Mouse (Mus musculus): ENCODE measurements around the gene Myo16. TPM values are rescaled to one million over a fixed set of nuclear protein-coding genes. Genes with fewer than 3 reads are reported as not detected.

Myo16 gene
- polyA plus RNA-seq, 1 experiment, result 0.12 TPM

- TF ChIP-seq CTCF (IDR thresholded peaks at IDR 0.05; ENCODE audit: borderline replicate concordance, insufficient read depth, low read length) (no peak), POLR2A (IDR thresholded peaks at IDR 0.05; ENCODE audit: low read depth, low read length) (no peak)
- no peak overlapping the region for H3K27ac ChIP-seq (ENCODE audit: insufficient read depth, low read length)
Observed at GRCm38 (mm10) chr8:10538319-10538718, 384.6 kb downstream of the Myo16 start.

GRCm38 (mm10) chr8:10539665-10540064 is 386.0 kb downstream of the Myo16 start:
- no peak overlapping the region for H3K4me3 ChIP-seq (ENCODE audit: insufficient read depth, low read length)
- H3K4me1 ChIP-seq (ENCODE audit: control insufficient read depth, insufficient read depth, low read length), result 0 out of 2 replicates have a peak, but pooled peaks cover 2% of the 10 kb centered on the region
- no peak overlapping the region for H3K27ac ChIP-seq (ENCODE audit: insufficient read depth, low read length)
- TF ChIP-seq POLR2A (IDR thresholded peaks at IDR 0.05; ENCODE audit: low read depth, low read length) (no peak), CTCF (IDR thresholded peaks at IDR 0.05; ENCODE audit: borderline replicate concordance, insufficient read depth, low read length) (no peak)

More at GRCm38 (mm10) chr8:10538319-10538718, 384.6 kb downstream of the Myo16 start:
- H3K4me1 ChIP-seq (ENCODE audit: control insufficient read depth, insufficient read depth, low read length), result 0 out of 2 replicates have a peak, but pooled peaks cover 5% of the 10 kb centered on the region
- no peak overlapping the region for H3K4me3 ChIP-seq (ENCODE audit: insufficient read depth, low read length)

DNA sequence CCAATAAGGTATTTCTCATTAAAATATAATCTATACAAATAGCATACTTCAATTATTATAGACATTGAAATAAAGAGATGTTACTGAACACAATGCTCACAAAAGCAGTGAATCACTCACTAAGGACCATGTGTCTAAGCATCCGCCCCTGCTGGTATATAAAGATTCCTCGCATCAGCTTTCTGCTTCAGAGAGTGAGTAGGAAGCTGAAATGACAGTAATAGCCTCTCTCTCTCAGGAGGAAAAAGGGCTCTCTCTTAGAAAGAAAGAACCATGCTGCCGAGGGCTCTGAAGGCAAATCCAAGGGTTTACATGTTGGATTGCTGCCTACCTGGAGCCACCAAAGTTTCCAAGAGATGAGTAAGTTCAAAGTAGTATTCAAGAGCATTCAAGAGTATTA is 392.2 kb downstream of the Myo16 start:
- Histone ChIP-seq H3K27ac (ENCODE audit: insufficient read depth, low read length) (no peak overlapping the region), H3K4me1 (ENCODE audit: control insufficient read depth, insufficient read depth, low read length) (no peaks in the 10 kb centered on the region), H3K4me3 (ENCODE audit: insufficient read depth, low read length) (no peak overlapping the region)
- TF ChIP-seq POLR2A (IDR thresholded peaks at IDR 0.05; ENCODE audit: low read depth, low read length) (no peak), CTCF (IDR thresholded peaks at IDR 0.05; ENCODE audit: borderline replicate concordance, insufficient read depth, low read length) (no peak)

DNA sequence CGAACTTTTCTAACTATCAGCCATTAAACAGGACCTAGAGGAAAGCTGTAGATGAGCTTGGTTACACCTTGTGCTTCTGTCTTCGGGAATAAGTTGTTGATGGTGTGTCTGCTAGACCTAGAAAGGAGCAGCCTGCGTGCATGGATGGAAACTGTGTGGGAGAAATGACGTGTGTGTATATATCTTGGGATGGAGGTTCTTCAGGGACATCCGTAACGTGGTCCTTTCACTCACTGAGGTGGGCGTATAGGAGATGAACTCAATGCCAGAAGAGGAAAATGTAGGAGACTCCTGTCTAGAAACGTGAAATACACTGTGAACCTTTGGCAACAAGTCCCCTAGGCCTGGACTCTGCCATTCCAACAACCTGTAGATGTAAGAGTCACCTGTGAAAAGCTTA is 392.8 kb downstream of the Myo16 start:
- no peak for TF ChIP-seq POLR2A (IDR thresholded peaks at IDR 0.05; ENCODE audit: low read depth, low read length)
- no peak for TF ChIP-seq CTCF (IDR thresholded peaks at IDR 0.05; ENCODE audit: borderline replicate concordance, insufficient read depth, low read length)
- H3K4me1 ChIP-seq (ENCODE audit: control insufficient read depth, insufficient read depth, low read length), result no peaks in the 10 kb centered on the region
- H3K27ac ChIP-seq (ENCODE audit: insufficient read depth, low read length), result no peak overlapping the region
- no peak overlapping the region for H3K4me3 ChIP-seq (ENCODE audit: insufficient read depth, low read length)

DNA sequence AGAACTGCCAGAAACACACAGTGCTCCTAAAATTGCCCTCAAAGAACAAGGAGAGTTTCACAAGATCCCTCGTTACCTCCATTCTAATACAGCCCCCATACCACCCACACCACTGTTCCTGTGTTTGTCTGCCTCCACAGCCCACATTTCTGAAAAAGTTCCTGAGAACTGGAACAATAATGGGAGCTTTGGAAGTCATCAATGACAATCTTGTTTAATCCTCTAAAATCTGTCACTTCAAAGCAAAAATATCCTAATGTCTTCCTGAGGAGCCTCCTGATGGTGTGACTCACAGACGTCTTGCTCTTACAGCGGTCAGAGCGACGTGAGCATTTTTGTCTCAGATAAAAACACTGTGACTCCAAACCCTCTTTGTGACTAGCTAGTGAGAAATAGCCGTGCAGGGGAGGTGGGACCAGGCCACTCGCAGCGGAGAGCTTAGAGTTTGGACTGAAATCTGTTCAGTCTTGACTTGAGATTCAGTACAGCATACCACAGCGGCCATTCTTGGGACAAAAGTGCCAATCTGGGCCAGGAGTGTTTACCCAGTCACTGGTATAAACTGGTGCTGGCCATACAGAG is 394.4 kb downstream of the Myo16 start:
- no peak overlapping the region for H3K4me3 ChIP-seq (ENCODE audit: insufficient read depth, low read length)
- no peaks in the 10 kb centered on the region for H3K4me1 ChIP-seq (ENCODE audit: control insufficient read depth, insufficient read depth, low read length)
- H3K27ac ChIP-seq (ENCODE audit: insufficient read depth, low read length), result no peak overlapping the region
- TF ChIP-seq CTCF (IDR thresholded peaks at IDR 0.05; ENCODE audit: borderline replicate concordance, insufficient read depth, low read length) (no peak), POLR2A (IDR thresholded peaks at IDR 0.05; ENCODE audit: low read depth, low read length) (no peak)

GRCm38 (mm10) chr8:10549434-10549833 is 395.7 kb downstream of the Myo16 start:
- Histone ChIP-seq H3K4me1 (ENCODE audit: control insufficient read depth, insufficient read depth, low read length) (no peaks in the 10 kb centered on the region), H3K27ac (ENCODE audit: insufficient read depth, low read length) (no peak overlapping the region), H3K4me3 (ENCODE audit: insufficient read depth, low read length) (no peak overlapping the region)
- TF ChIP-seq CTCF (IDR thresholded peaks at IDR 0.05; ENCODE audit: borderline replicate concordance, insufficient read depth, low read length) (no peak), POLR2A (IDR thresholded peaks at IDR 0.05; ENCODE audit: low read depth, low read length) (no peak)

GRCm38 (mm10) chr8:10557961-10558360 is 404.2 kb downstream of the Myo16 start:
- Histone ChIP-seq H3K4me3 (ENCODE audit: insufficient read depth, low read length) (no peak overlapping the region), H3K27ac (ENCODE audit: insufficient read depth, low read length) (no peak overlapping the region), H3K4me1 (ENCODE audit: control insufficient read depth, insufficient read depth, low read length) (no peaks in the 10 kb centered on the region)
- TF ChIP-seq POLR2A (IDR thresholded peaks at IDR 0.05; ENCODE audit: low read depth, low read length), result no peak
- no peak for TF ChIP-seq CTCF (IDR thresholded peaks at IDR 0.05; ENCODE audit: borderline replicate concordance, insufficient read depth, low read length)

GRCm38 (mm10) chr8:10559479-10559878 is 405.8 kb downstream of the Myo16 start:
- Histone ChIP-seq H3K27ac (ENCODE audit: insufficient read depth, low read length) (no peak overlapping the region), H3K4me3 (ENCODE audit: insufficient read depth, low read length) (no peak overlapping the region), H3K4me1 (ENCODE audit: control insufficient read depth, insufficient read depth, low read length) (no peaks in the 10 kb centered on the region)
- TF ChIP-seq POLR2A (IDR thresholded peaks at IDR 0.05; ENCODE audit: low read depth, low read length), result no peak
- TF ChIP-seq CTCF (IDR thresholded peaks at IDR 0.05; ENCODE audit: borderline replicate concordance, insufficient read depth, low read length), result no peak

GRCm38 (mm10) chr8:10561616-10562015 is 407.9 kb downstream of the Myo16 start:
- no peak for TF ChIP-seq CTCF (IDR thresholded peaks at IDR 0.05; ENCODE audit: borderline replicate concordance, insufficient read depth, low read length)
- no peak for TF ChIP-seq POLR2A (IDR thresholded peaks at IDR 0.05; ENCODE audit: low read depth, low read length)
- H3K4me3 ChIP-seq (ENCODE audit: insufficient read depth, low read length), result no peak overlapping the region
- no peak overlapping the region for H3K27ac ChIP-seq (ENCODE audit: insufficient read depth, low read length)
- no peaks in the 10 kb centered on the region for H3K4me1 ChIP-seq (ENCODE audit: control insufficient read depth, insufficient read depth, low read length)

DNA sequence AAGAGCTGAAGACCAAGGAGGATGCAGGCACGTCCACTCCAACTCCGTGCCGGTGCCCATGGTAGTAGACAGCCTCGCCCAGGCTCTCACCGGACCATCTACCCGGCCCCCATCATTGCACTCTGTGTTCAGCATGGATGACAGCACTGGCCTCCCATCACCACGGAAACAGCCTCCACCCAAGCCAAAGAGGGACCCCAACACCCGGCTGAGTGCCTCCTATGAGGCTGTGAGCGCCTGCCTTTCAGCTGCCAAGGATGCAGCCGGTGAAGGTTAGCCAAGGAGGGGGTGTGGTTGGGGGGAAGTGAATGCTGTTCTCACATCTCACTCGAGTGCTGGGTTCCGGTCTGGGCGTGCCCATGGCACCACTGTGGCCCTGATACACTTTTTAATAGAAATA is 408.3 kb downstream of the Myo16 start:
- no peak overlapping the region for H3K27ac ChIP-seq (ENCODE audit: insufficient read depth, low read length)
- no peak for TF ChIP-seq CTCF (IDR thresholded peaks at IDR 0.05; ENCODE audit: borderline replicate concordance, insufficient read depth, low read length)
- TF ChIP-seq POLR2A (IDR thresholded peaks at IDR 0.05; ENCODE audit: low read depth, low read length), result no peak

More for the DNA sequence above, 408.3 kb downstream of the Myo16 start:
- H3K4me1 ChIP-seq (ENCODE audit: control insufficient read depth, insufficient read depth, low read length), result no peaks in the 10 kb centered on the region
- H3K4me3 ChIP-seq (ENCODE audit: insufficient read depth, low read length), result no peak overlapping the region
